Mouse (Mus musculus) small intestine, adult 2 months (tissue): ENCODE measurements around the gene Slc43a2. TPM values are rescaled to one million over a fixed set of nuclear protein-coding genes. Genes with fewer than 3 reads are reported as not detected.

ENCODE experiments used
- H3K27ac ChIP-seq: fragments of 200-500 bp; 2 replicates; pipeline ENCODE4 v1.5.1; 2012; ENCODE audit warnings: low read depth, low read length, control low read depth, inconsistent platforms; ENCODE audit not compliant: insufficient read depth
- H3K27me3 ChIP-seq: fragments of 200-500 bp; 2 replicates; pipeline ENCODE4 v1.6.1; 2012; ENCODE audit warnings: mild to moderate bottlenecking, moderate library complexity, low read length, inconsistent platforms; ENCODE audit not compliant: control insufficient read depth, insufficient read depth
- H3K36me3 ChIP-seq: fragments of 200-500 bp; 2 replicates; pipeline ENCODE4 v1.6.1; 2012; ENCODE audit warnings: mild to moderate bottlenecking, low read length, control low read depth, inconsistent platforms; ENCODE audit not compliant: control insufficient read depth, insufficient read depth
- H3K4me1 ChIP-seq: fragments of 200-500 bp; 2 replicates; pipeline ENCODE4 v1.6.1; 2012; ENCODE audit warnings: low read length, inconsistent platforms, mixed read lengths; ENCODE audit not compliant: control insufficient read depth, insufficient read depth, insufficient read length
- H3K4me3 ChIP-seq: fragments of 200-500 bp; 2 replicates; pipeline ENCODE4 v1.5.1; 2012; ENCODE audit warnings: low read depth, mild to moderate bottlenecking, control low read depth, inconsistent platforms, low read length, moderate library complexity
- CTCF ChIP-seq: fragments of 200-500 bp; IDR thresholded peaks from 2 replicates; pipeline ENCODE4 v1.5.1; 2012; ENCODE audit warnings: low read depth, mild to moderate bottlenecking, control low read depth, inconsistent platforms, low read length, moderate library complexity, mixed read lengths; ENCODE audit not compliant: insufficient replicate concordance, insufficient read length; ENCODE audit errors: extremely low read depth
- POLR2A ChIP-seq: fragments of 200-500 bp; IDR thresholded peaks from 2 replicates; pipeline ENCODE4 v1.6.1; 2012; ENCODE audit warnings: low read depth, mild to moderate bottlenecking, control low read depth, inconsistent platforms, low read length, moderate library complexity
- WGBS: fragments of 180-500 bp; shearing (Covaris S2); methylation state at CpG from one replicate; pipeline ENCODE4 v1.1.7; 2018; 5-methylcytosine and 5-hydroxymethylcytosine counted together
- polyA plus RNA-seq: library from polyadenylated mRNA; depleted of rRNA; stranded (reverse); fragments of >200 nt; gene quantifications from 2 replicates; pipeline ENCODE4 v1.2.3, GENCODE M21; 2012

Gene Slc43a2
- polyA plus RNA-seq, 1 experiment: 508 TPM

DNA sequence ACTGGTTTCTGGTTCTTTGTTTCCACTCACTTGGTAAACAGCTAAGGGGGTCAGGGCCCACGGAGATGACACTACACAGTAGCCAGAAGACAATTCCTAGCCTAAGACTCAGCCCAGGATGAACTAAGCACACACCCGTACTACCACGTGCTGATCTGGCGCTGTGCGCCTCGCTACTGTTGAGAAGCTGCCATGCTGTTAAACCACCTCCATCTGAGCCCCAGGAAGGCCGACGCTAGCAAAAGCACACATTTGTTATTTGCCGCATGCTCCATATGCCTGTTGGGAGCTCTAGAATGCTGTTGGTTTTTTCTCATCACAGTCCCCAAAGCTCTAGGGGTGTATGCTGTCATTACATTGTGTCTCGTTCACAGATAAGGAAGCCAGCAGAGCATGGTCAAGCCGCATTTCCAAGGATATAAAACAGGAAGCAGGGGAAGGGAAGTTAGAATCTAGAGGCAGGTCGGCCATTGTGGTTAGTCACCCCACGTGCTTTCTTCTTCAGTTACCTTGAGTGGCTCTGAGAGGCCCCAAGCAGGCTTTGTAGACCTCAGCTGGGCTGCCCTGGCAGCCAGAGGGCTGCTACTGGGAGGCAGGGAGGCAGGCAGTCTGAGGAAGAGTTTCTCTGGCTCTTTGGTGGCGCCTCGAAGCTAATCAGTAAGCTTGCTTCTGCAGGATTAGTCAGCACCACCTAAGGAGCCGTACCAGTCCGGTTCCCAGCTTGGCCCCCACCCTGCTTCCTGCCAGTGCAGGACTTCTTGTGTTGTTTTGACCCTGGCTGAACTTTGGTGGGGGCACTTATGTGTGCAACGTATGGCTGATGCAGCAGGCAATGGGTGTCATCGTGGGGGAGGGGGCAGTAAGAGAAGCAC is 9.5 kb downstream of the Slc43a2 start:
- Histone ChIP-seq H3K27me3 (no peaks in the 10 kb centered on the region), H3K27ac (no peak overlapping the region), H3K4me3 (no peak overlapping the region), H3K4me1 (peaks cover 25% of the 10 kb centered on the region), H3K36me3 (peaks cover 68% of the 10 kb centered on the region)
- no peak for TF ChIP-seq POLR2A
- TF ChIP-seq CTCF: no peak
- 68% methylated on average over 19 of the region's 19 CpGs for whole genome bisulfite sequencing

GRCm38 (mm10) chr11:75544713-75545112 is 13.2 kb downstream of the Slc43a2 start:
- no peak overlapping the region for H3K27ac ChIP-seq
- 89% methylated on average over 9 of the region's 9 CpGs for WGBS
- peaks cover 15% of the 10 kb centered on the region for H3K4me1 ChIP-seq
- H3K36me3 ChIP-seq: peaks cover 65% of the 10 kb centered on the region
- no peak for TF ChIP-seq CTCF
- TF ChIP-seq POLR2A: no peak
- H3K4me3 ChIP-seq: no peak overlapping the region
- H3K27me3 ChIP-seq: no peaks in the 10 kb centered on the region

GRCm38 (mm10) chr11:75546057-75546456 is 14.6 kb downstream of the Slc43a2 start:
- Histone ChIP-seq H3K36me3 (peaks cover 65% of the 10 kb centered on the region), H3K4me3 (no peak overlapping the region), H3K4me1 (peaks cover 10% of the 10 kb centered on the region), H3K27me3 (no peaks in the 10 kb centered on the region), H3K27ac (no peak overlapping the region)
- 90% methylated on average over 4 of the region's 4 CpGs for WGBS
- TF ChIP-seq CTCF (no peak), POLR2A (no peak)

DNA sequence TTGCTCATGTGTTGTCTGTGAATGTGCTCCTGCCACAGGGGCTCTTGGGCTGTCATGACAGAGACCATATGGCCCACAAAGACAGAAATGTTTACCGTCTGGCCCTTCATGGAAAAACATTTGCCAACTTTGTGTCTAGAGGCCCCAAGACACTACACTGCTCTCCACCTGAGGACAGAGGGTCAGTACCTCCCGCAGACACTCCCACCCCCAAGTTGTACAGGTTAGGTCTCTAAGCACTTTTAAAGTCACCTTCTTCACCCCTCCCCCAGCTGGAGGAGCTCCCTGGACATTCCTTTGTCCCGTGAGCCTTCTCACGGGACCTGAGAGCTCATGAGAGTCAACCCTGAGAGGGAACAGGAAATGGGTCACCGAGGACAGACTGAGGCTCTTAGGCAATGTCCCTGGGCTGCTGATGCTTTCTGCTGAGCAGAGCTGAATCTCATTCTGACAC is 18.2 kb downstream of the Slc43a2 start:
- H3K4me1 ChIP-seq: 0 out of 2 replicates have a peak, but pooled peaks cover 9% of the 10 kb centered on the region
- H3K27ac ChIP-seq: peak overlapping the region; percentile 52
- peaks cover 64% of the 10 kb centered on the region for H3K36me3 ChIP-seq
- 66% methylated on average over 5 of the region's 5 CpGs for WGBS
- H3K4me3 ChIP-seq: no peak overlapping the region
- H3K27me3 ChIP-seq: no peaks in the 10 kb centered on the region
- TF ChIP-seq POLR2A: no peak
- no peak for TF ChIP-seq CTCF

DNA sequence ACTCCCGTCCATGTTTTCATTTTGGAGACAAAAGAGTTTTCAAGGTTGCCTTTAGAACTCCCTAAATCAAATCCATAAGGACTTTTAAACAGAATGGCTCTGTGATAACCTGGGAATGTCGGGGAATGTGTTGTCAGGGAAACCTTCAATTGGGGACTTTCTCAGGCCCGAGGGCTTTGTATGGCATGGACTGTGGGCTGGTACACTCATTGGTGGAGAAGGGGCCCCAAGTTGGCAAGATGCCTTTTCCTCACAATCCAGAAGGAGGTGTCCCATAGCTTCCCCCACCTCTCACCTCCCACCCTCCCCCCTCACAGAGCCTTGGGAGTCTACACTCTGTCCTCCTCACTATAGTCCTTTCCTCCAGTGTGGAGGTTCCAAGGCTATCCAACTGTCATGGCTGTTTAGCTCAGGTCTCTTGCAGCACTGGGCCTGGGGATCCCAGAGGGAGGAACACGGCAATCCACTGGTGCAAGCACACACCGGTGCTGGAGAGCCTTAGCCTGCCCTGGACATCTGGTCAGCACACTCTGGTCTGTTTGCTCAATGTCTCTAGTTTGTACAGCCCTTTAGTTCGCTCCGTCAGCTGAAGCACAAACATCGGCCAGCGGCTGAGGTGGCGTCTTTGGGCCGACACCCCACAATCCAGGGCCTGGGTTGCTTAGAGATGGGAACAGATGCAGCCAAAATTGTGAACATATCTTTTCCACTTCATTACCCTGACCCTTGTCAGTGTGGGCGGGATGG is 18.9 kb downstream of the Slc43a2 start:
- 0 out of 2 replicates have a peak, but pooled peaks cover 9% of the 10 kb centered on the region for H3K4me1 ChIP-seq

DNA sequence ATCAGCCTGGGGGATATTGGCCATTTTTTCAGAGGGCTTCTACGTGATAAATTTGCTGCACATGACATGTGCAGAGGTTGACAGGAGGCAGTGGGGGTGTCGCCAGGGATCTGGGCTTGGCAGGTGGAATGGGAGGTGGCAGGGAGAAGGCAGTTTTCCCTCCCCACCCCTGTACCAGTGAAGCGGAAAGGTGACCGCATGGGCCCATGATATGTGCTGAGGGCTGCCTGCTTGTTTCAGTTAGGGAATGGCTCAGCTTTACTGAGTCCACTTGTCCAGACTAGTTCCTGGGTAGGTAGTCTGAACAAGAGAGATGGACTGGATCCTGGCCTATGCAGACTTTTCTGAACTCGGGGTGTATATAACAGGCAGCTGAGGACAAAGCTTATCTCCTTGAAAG is 19.8 kb downstream of the Slc43a2 start:
- Histone ChIP-seq H3K27me3 (no peaks in the 10 kb centered on the region), H3K36me3 (peaks cover 54% of the 10 kb centered on the region), H3K4me1 (0 out of 2 replicates have a peak, but pooled peaks cover 7% of the 10 kb centered on the region), H3K27ac (peak overlapping the region; percentile 72), H3K4me3 (no peak overlapping the region)
- 92% methylated on average over 5 of the region's 5 CpGs for WGBS
- no peak for TF ChIP-seq POLR2A
- no peak for TF ChIP-seq CTCF

More for the DNA sequence above, 18.9 kb downstream of the Slc43a2 start:
- TF ChIP-seq CTCF (no peak), POLR2A (no peak)
- H3K27ac ChIP-seq: peak overlapping the region; percentile 52
- peaks cover 59% of the 10 kb centered on the region for H3K36me3 ChIP-seq
- WGBS: 80% methylated on average over 12 of the region's 12 CpGs
- H3K4me3 ChIP-seq: no peak overlapping the region
- H3K27me3 ChIP-seq: no peaks in the 10 kb centered on the region
